Mouse (Mus musculus): ENCODE results near the gene Olfr26. TPM values are rescaled to one million over a fixed set of nuclear protein-coding genes. Genes with fewer than 3 reads are reported as not detected.

The Olfr26 gene
- polyA plus RNA-seq, 1 experiment from 2014 or later, result not detected

Other genes with a start within 250 kb of the Olfr26 start
- gene Olfr914, start 250.0 kb upstream of the Olfr26 start, polyA plus RNA-seq (2015; fragmentation: Nextera tagmentation; extraction: Ambion mirVana), result not detected in 2 replicates
- not detected in 2 replicates for gene Olfr916, start 195.2 kb upstream of the Olfr26 start, polyA plus RNA-seq (2015; fragmentation: Nextera tagmentation; extraction: Ambion mirVana)
- gene Olfr917, start 189.2 kb upstream of the Olfr26 start, polyA plus RNA-seq (2015; fragmentation: Nextera tagmentation; extraction: Ambion mirVana), result not detected in 2 replicates
- not detected in 2 replicates for gene Olfr918, start 180.5 kb upstream of the Olfr26 start, polyA plus RNA-seq (2015; fragmentation: Nextera tagmentation; extraction: Ambion mirVana)
- gene Olfr919, start 151.4 kb upstream of the Olfr26 start, polyA plus RNA-seq (2015; fragmentation: Nextera tagmentation; extraction: Ambion mirVana), result not detected in 2 replicates
- gene Vwa5a, start 136.8 kb upstream of the Olfr26 start, polyA plus RNA-seq (2015; fragmentation: Nextera tagmentation; extraction: Ambion mirVana), result 9.0 and 9.5 TPM in 2 replicates
- gene Olfr920, start 102.8 kb upstream of the Olfr26 start, polyA plus RNA-seq (2015; fragmentation: Nextera tagmentation; extraction: Ambion mirVana), result not detected in 2 replicates
- gene Olfr921, start 82.0 kb upstream of the Olfr26 start, polyA plus RNA-seq (2015; fragmentation: Nextera tagmentation; extraction: Ambion mirVana), result not detected in 2 replicates
- not detected in 2 replicates for gene Olfr922, start 40.4 kb upstream of the Olfr26 start, polyA plus RNA-seq (2015; fragmentation: Nextera tagmentation; extraction: Ambion mirVana)
- gene Olfr923, start 28.5 kb upstream of the Olfr26 start, polyA plus RNA-seq (2015; fragmentation: Nextera tagmentation; extraction: Ambion mirVana), result not detected in 2 replicates
- not detected in 2 replicates for gene Olfr924, start 10.6 kb upstream of the Olfr26 start, polyA plus RNA-seq (2015; fragmentation: Nextera tagmentation; extraction: Ambion mirVana)
- gene Olfr926, start 22.1 kb downstream of the Olfr26 start, polyA plus RNA-seq (2015; fragmentation: Nextera tagmentation; extraction: Ambion mirVana), result not detected in 2 replicates
- gene Olfr930, start 74.7 kb downstream of the Olfr26 start, polyA plus RNA-seq (2015; fragmentation: Nextera tagmentation; extraction: Ambion mirVana), result not detected in 2 replicates
- gene Olfr933, start 117.3 kb downstream of the Olfr26 start, polyA plus RNA-seq (2015; fragmentation: Nextera tagmentation; extraction: Ambion mirVana), result not detected in 2 replicates
- not detected in 2 replicates for gene Olfr934, start 133.3 kb downstream of the Olfr26 start, polyA plus RNA-seq (2015; fragmentation: Nextera tagmentation; extraction: Ambion mirVana)
- gene Olfr935, start 144.6 kb downstream of the Olfr26 start, polyA plus RNA-seq (2015; fragmentation: Nextera tagmentation; extraction: Ambion mirVana), result not detected in 2 replicates
- gene Olfr146, start 168.3 kb downstream of the Olfr26 start, polyA plus RNA-seq (2015; fragmentation: Nextera tagmentation; extraction: Ambion mirVana), result not detected in 2 replicates
- not detected in 2 replicates for gene Olfr937, start 209.9 kb downstream of the Olfr26 start, polyA plus RNA-seq (2015; fragmentation: Nextera tagmentation; extraction: Ambion mirVana)
- not detected in 2 replicates for gene Olfr938, start 223.8 kb downstream of the Olfr26 start, polyA plus RNA-seq (2015; fragmentation: Nextera tagmentation; extraction: Ambion mirVana)